7 mouse cellular contexts compared by ENCODE assay signal in genomic region chr6:108658051-108658415, GRCm38 (mm10). TPM values are rescaled to one million over a fixed set of nuclear protein-coding genes. Genes with fewer than 3 reads are reported as not detected.
DNase-seq lines count a peak whose midpoint lies in the region; ATAC-seq and TF ChIP-seq lines count a peak whose summit lies in the region.

No protein-coding gene starts in this region.

- H3K36me3 ChIP-seq in CH12.LX (replicated peaks in 1 of 2; ENCODE audit: control insufficient read depth in 1 of 2, insufficient read depth in 1 of 2, low read length in 1 of 2): peaks cover 2 to 7% of the 10 kb centered on the region in 2 experiments
- H3K36me3 ChIP-seq in MEL (ENCODE audit: control insufficient read depth in 1 of 2, insufficient read depth in 2 of 2, low read length in 2 of 2): peaks cover 0 to 11% of the 10 kb centered on the region in 2 experiments; a peak in 2 of 4 replicates
- H3K36me3 ChIP-seq in heart, embryonic 13.5 days: 0 out of 2 replicates have a peak, but pooled peaks cover 4% of the 10 kb centered on the region
- H3K36me3 ChIP-seq in kidney, embryonic 16.5 days (ENCODE audit: insufficient read depth, low read length): no peaks in the 10 kb centered on the region
- no peaks in the 10 kb centered on the region for H3K36me3 ChIP-seq in midbrain, embryonic 14.5 days (ENCODE audit: control insufficient read depth, insufficient read depth, low read length)

- peak overlapping the region; percentile 97 for H3K27ac ChIP-seq in CH12.LX (ENCODE audit: insufficient read depth, low read depth)
- no peak overlapping the region for H3K27ac ChIP-seq in MEL (ENCODE audit: control insufficient read depth, low read depth, low read length)
- peak overlapping the region; percentile 100 for H3K27ac ChIP-seq in heart, embryonic 13.5 days (replicated peaks)
- H3K27ac ChIP-seq in kidney, embryonic 16.5 days (ENCODE audit: low read length): peak overlapping the region; percentile 99
- H3K27ac ChIP-seq in midbrain, embryonic 14.5 days (replicated peaks; ENCODE audit: low read depth, low read length): no peak overlapping the region

- TF ChIP-seq CTCF in CH12.LX (conservative IDR thresholded peaks at IDR 0.05 in 1 of 2, IDR thresholded peaks at IDR 0.05 in 1 of 2; ENCODE audit: low read depth in 2 of 2, low read length in 2 of 2) (no peak), MEL (IDR thresholded peaks at IDR 0.05 in 2 of 3, conservative IDR thresholded peaks at IDR 0.05 in 1 of 3; ENCODE audit: control insufficient read depth in 1 of 3, insufficient read depth in 1 of 3, low read depth in 2 of 3, low read length in 3 of 3, poor library complexity in 1 of 3, severe bottlenecking in 1 of 3) (no peak)

- TF ChIP-seq RAD21 in CH12.LX (IDR thresholded peaks at IDR 0.05; ENCODE audit: low read depth, low read length): no peak
- no peak for TF ChIP-seq RAD21 in MEL (IDR thresholded peaks at IDR 0.05; ENCODE audit: low read depth, low read length)

- H3K27me3 ChIP-seq in CH12.LX (replicated peaks): no peaks in the 10 kb centered on the region
- H3K27me3 ChIP-seq in MEL (ENCODE audit: control insufficient read depth in 1 of 2, insufficient read depth in 2 of 2, low read length in 2 of 2): no peaks in the 10 kb centered on the region
- H3K27me3 ChIP-seq in heart, embryonic 13.5 days (replicated peaks): no peaks in the 10 kb centered on the region
- no peaks in the 10 kb centered on the region; the same call in 1 of the 2 replicates for H3K27me3 ChIP-seq in kidney, embryonic 16.5 days (ENCODE audit: insufficient read depth, low read length)
- peaks cover 15% of the 10 kb centered on the region for H3K27me3 ChIP-seq in midbrain, embryonic 14.5 days (ENCODE audit: control insufficient read depth, insufficient read depth, low read length)

- peak overlapping the region; percentile 37 for H3K9ac ChIP-seq in CH12.LX (ENCODE audit: insufficient read depth, low read depth)
- peak overlapping the region; percentile 84; the same call in 1 of the 2 replicates for H3K9ac ChIP-seq in MEL (ENCODE audit: control insufficient read depth, low read depth, low read length, poor library complexity, severe bottlenecking)
- H3K9ac ChIP-seq in heart, embryonic 13.5 days: peak overlapping the region; percentile 95
- H3K9ac ChIP-seq in kidney, embryonic 16.5 days (replicated peaks; ENCODE audit: low read length): peak overlapping the region; percentile 75; the same call in 1 of the 2 replicates
- H3K9ac ChIP-seq in midbrain, embryonic 14.5 days (replicated peaks; ENCODE audit: low read length): peak overlapping the region; percentile 63; the same call in 1 of the 2 replicates

- peak overlapping the region; percentile 66 for H3K4me2 ChIP-seq in CH12.LX (ENCODE audit: insufficient read depth, low read depth, poor library complexity, severe bottlenecking)
- peak overlapping the region; percentile 81 for H3K4me2 ChIP-seq in heart, embryonic 13.5 days
- peak overlapping the region; percentile 94 for H3K4me2 ChIP-seq in kidney, embryonic 16.5 days (replicated peaks; ENCODE audit: low read depth, low read length)
- peak overlapping the region; percentile 100 for H3K4me2 ChIP-seq in midbrain, embryonic 14.5 days (ENCODE audit: low read length)

- no peaks in the 10 kb centered on the region for H3K9me3 ChIP-seq in CH12.LX (replicated peaks; ENCODE audit: low read length)
- no peaks in the 10 kb centered on the region for H3K9me3 ChIP-seq in MEL (replicated peaks; ENCODE audit: insufficient read depth, low read length)
- no peaks in the 10 kb centered on the region for H3K9me3 ChIP-seq in heart, embryonic 13.5 days
- H3K9me3 ChIP-seq in kidney, embryonic 16.5 days (ENCODE audit: low read length): no peaks in the 10 kb centered on the region; the same call in 1 of the 2 replicates
- no peaks in the 10 kb centered on the region for H3K9me3 ChIP-seq in midbrain, embryonic 14.5 days (ENCODE audit: control insufficient read depth, low read length)

- H3K4me3 ChIP-seq in CH12.LX (replicated peaks in 1 of 3; ENCODE audit: low read depth in 2 of 3, low read length in 2 of 3, poor library complexity in 1 of 3) (peak overlapping the region in 2 of 3 experiments; percentile 44 to 62), MEL (ENCODE audit: control insufficient read depth in 1 of 2, insufficient read depth in 1 of 2, low read depth in 2 of 2, low read length in 2 of 2) (peak overlapping the region; percentile 55 to 93)
- H3K4me3 ChIP-seq in heart, embryonic 13.5 days: peak overlapping the region; percentile 76
- peak overlapping the region; percentile 57 for H3K4me3 ChIP-seq in kidney, embryonic 16.5 days (ENCODE audit: low read length)
- H3K4me3 ChIP-seq in midbrain, embryonic 14.5 days (replicated peaks; ENCODE audit: low read depth, low read length): no peak overlapping the region

- 47% methylated on average over 3 of the region's 3 CpGs for WGBS in heart, embryonic 13.5 days
- 66% methylated on average over 3 of the region's 3 CpGs for WGBS in kidney, embryonic 16.5 days
- WGBS in midbrain, embryonic 14.5 days: 61% methylated on average over 3 of the region's 3 CpGs

- ATAC-seq in heart, embryonic 13.5 days (ENCODE audit: extremely low read depth, insufficient number of reproducible peaks, low FRiP score, low TSS enrichment): no peak
- ATAC-seq in kidney, embryonic 16.5 days (ENCODE audit: low FRiP score, low TSS enrichment): no peak
- ATAC-seq in midbrain, embryonic 14.5 days (ENCODE audit: low FRiP score, low TSS enrichment): no peak

- TF ChIP-seq EP300 in CH12.LX (IDR thresholded peaks at IDR 0.05; ENCODE audit: low read length): no peak
- TF ChIP-seq EP300 in MEL (IDR thresholded peaks at IDR 0.05; ENCODE audit: low read depth in 1 of 2, low read length in 2 of 2): no peak

- in situ Hi-C loops in CH12.LX (cut with MboI; ENCODE audit: low pct_ligation_motif_present, low pct_unique_long_range_greater_than_20kb, low sequenced_read_pairs): no loop called here

- no peak for TF ChIP-seq POLR2A in CH12.LX (IDR thresholded peaks at IDR 0.05; ENCODE audit: low read depth, low read length)
- TF ChIP-seq POLR2A in MEL (IDR thresholded peaks at IDR 0.05; ENCODE audit: control insufficient read depth in 1 of 2, insufficient read depth in 1 of 2, low read depth in 1 of 2, low read length in 2 of 2, poor library complexity in 1 of 2): no peak

- dilution Hi-C loops in CH12.LX (cut with MboI; ENCODE audit: extremely low pct_ligation_motif_present, extremely low pct_unique_long_range_greater_than_20kb, low sequenced_read_pairs): no loop called here

- peaks cover 23% of the 10 kb centered on the region for H3K79me2 ChIP-seq in CH12.LX (replicated peaks; ENCODE audit: control insufficient read depth, extremely low read depth, insufficient read depth, poor library complexity, severe bottlenecking)
- H3K79me2 ChIP-seq in MEL (ENCODE audit: control insufficient read depth, insufficient read depth, low read length, poor library complexity): peaks cover 15% of the 10 kb centered on the region

- H3K4me1 ChIP-seq in CH12.LX (ENCODE audit: control insufficient read depth in 1 of 2, insufficient read depth in 2 of 2): peaks cover 5 to 18% of the 10 kb centered on the region in 2 experiments; a peak in 3 of 4 replicates
- peaks cover 4 to 14% of the 10 kb centered on the region in 2 experiments; a peak in 2 of 4 replicates for H3K4me1 ChIP-seq in MEL (ENCODE audit: control insufficient read depth in 1 of 2, insufficient read depth in 2 of 2, low read length in 2 of 2)
- peaks cover 26% of the 10 kb centered on the region for H3K4me1 ChIP-seq in heart, embryonic 13.5 days
- H3K4me1 ChIP-seq in kidney, embryonic 16.5 days (ENCODE audit: insufficient read depth, low read length): peaks cover 22% of the 10 kb centered on the region
- peaks cover 6% of the 10 kb centered on the region; the same call in 1 of the 2 replicates for H3K4me1 ChIP-seq in midbrain, embryonic 14.5 days (ENCODE audit: control insufficient read depth, insufficient read depth, low read length)

- no peak for DNase-seq in CH12.LX (ENCODE audit: extremely low read depth)
- DNase-seq in MEL (ENCODE audit: low read depth, low spot score): no peak
- no peak for DNase-seq in midbrain, embryonic 14.5 days
- DNase-seq in thymus, postnatal 14 days: no peak
- no peak for DNase-seq in layer of hippocampus, postnatal 36 days

TF ChIP-seq in CH12.LX, 34 proteins besides CTCF, POLR2A, EP300 and RAD21 (continues in another document):
- no peak; the same call in 1 of the 2 replicates for TF ChIP-seq ZMIZ1 (IDR thresholded peaks at IDR 0.05; ENCODE audit: low read depth, low read length)
- no peak for TF ChIP-seq MAX (IDR thresholded peaks at IDR 0.05; ENCODE audit: low read length)
- TF ChIP-seq NRF1 (IDR thresholded peaks at IDR 0.05; ENCODE audit: low read depth, low read length): 0 out of 2 replicates have a peak, but pooled peaks have one; percentile 12
- TF ChIP-seq NELFE (IDR thresholded peaks at IDR 0.05; ENCODE audit: low read depth, low read length): no peak
- TF ChIP-seq CHD1 (IDR thresholded peaks at IDR 0.05; ENCODE audit: low read depth, low read length): no peak
- no peak for TF ChIP-seq ELF1 (IDR thresholded peaks at IDR 0.05; ENCODE audit: low read depth, low read length)
- no peak for TF ChIP-seq USF1 (IDR thresholded peaks at IDR 0.05; ENCODE audit: low read depth, low read length)

TF ChIP-seq in MEL, 35 proteins besides CTCF, POLR2A, EP300 and RAD21 (continues in another document):
- TF ChIP-seq POLR2AphosphoS5 (IDR thresholded peaks at IDR 0.05; ENCODE audit: borderline replicate concordance, low read depth, low read length) (no peak), KAT2A (conservative IDR thresholded peaks at IDR 0.05; ENCODE audit: low read depth, low read length) (no peak), UBTF (IDR thresholded peaks at IDR 0.05; ENCODE audit: borderline replicate concordance, insufficient read depth, low read depth, low read length) (no peak), MXI1 (IDR thresholded peaks at IDR 0.05; ENCODE audit: low read depth, low read length) (no peak), MYC (IDR thresholded peaks at IDR 0.05; ENCODE audit: low read depth, low read length) (no peak), BHLHE40 (IDR thresholded peaks at IDR 0.05; ENCODE audit: borderline replicate concordance, low read depth, low read length) (no peak), SMC3 (IDR thresholded peaks at IDR 0.05; ENCODE audit: low read depth, low read length) (no peak), ZC3H11A (IDR thresholded peaks at IDR 0.05; ENCODE audit: low read depth, low read length) (no peak)

RNA-seq across cellular contexts. Expression of gene Bhlhe40, which starts 2.4 kb away (rescaled TPM):
- total RNA-seq in CH12.LX (2012; rRNA removed) (77.7 and 130 TPM in 2 replicates), CH12.LX (2014; rRNA removed) (44.6 and 55.4 TPM in 2 replicates), MEL (2012; rRNA removed) (15.8 and 15.9 TPM in 2 replicates)
- polyA plus RNA-seq in CH12.LX (2012; ENCODE audit: insufficient read length, low read depth) (109 and 117 TPM in 2 replicates), MEL (2012; ENCODE audit: insufficient read depth in 1 of 2, insufficient read length in 2 of 2, low read depth in 1 of 2, low replicate concordance in 2 of 2, missing spikeins in 1 of 2) (10 to 100 TPM in 1 of 2 experiments, not detected in 1; 21.6 TPM)
- 15.1 and 19.7 TPM in 2 replicates for polyA plus RNA-seq in heart, embryonic 13.5 days (2015; fragmentation: Nextera tagmentation; extraction: Ambion mirVana)
- polyA plus RNA-seq in kidney, embryonic 16.5 days (2015; fragmentation: Nextera tagmentation; extraction: Ambion mirVana): 16.8 and 18.5 TPM in 2 replicates
- 3.8 and 4.6 TPM in 2 replicates for polyA plus RNA-seq in midbrain, embryonic 14.5 days (2014; fragmentation: Nextera tagmentation; extraction: Ambion mirVana)
- total RNA-seq in layer of hippocampus, postnatal 36 days (2021): 100 to 1,000 TPM in 1 of 2 experiments, 10 to 100 TPM in 1; 92.5 to 102 TPM

Comparison
In these comparisons a context has a peak if more than half of its experiments do, and no peak if none do; other contexts are left out.
1. H3K27ac ChIP-seq: peak in CH12.LX (single experiment), heart, embryonic 13.5 days (single experiment) and kidney, embryonic 16.5 days (single experiment); none in MEL (single experiment) and midbrain, embryonic 14.5 days (single experiment).
2. H3K9ac ChIP-seq: peak in every context shown above with its lines; median percentile 95 in heart, embryonic 13.5 days; 84 in MEL; 75 in kidney, embryonic 16.5 days; 63 in midbrain, embryonic 14.5 days; 37 in CH12.LX.
3. Of the 35 proteins assayed by ChIP-seq in both MEL and CH12.LX: peak only in MEL: none; only in CH12.LX: E2F4, KAT2A, NRF1 and POLR2AphosphoS2; in both: none; in neither: 31.
4. Peak in every context shown above with its lines, with median percentiles within 50 percentile points of each other: H3K4me2 ChIP-seq.